Comparison of ENCODE assay signal across 24 mouse cellular contexts in genomic region chr4:101179836-101180235, GRCm38 (mm10).
DNase-seq lines count a peak whose midpoint lies in the region; ATAC-seq and TF ChIP-seq lines count a peak whose summit lies in the region.
"Had no signal": no experiment of that assay in that cellular context is flagged by ENCODE, and none has a peak within 500 bp of the region (broad histone marks: within the 10 kb centered on the region; RNA-seq: fewer than 3 reads in every experiment).

No protein-coding gene starts in this region.

- H3K4me1 ChIP-seq in heart, embryonic 16.5 days (ENCODE audit: control insufficient read depth, insufficient read depth, low read length) = peaks cover 21% of the 10 kb centered on the region
- no peaks in the 10 kb centered on the region for H3K4me1 ChIP-seq in limb, embryonic 10.5 days
- H3K4me1 ChIP-seq: embryonic facial prominence, embryonic 12.5 days; lung, embryonic 15.5 days; neural tube, embryonic 12.5 days had no signal

- DNase-seq in heart, adult 11 months = peak; percentile 89
- DNase-seq in heart, adult 9 months (ENCODE audit: low spot score in 2 of 2) = no peak
- no peak for DNase-seq in heart, adult 8-10 months (ENCODE audit: low spot score)
- DNase-seq in R1 (ENCODE audit: low read depth, low spot score) = peak; percentile 20
- no peak for DNase-seq in lung, postnatal 25 days (ENCODE audit: low spot score)
- no peak for DNase-seq in limb, embryonic 10.5 days (ENCODE audit: low spot score)
- DNase-seq: adrenal gland, postnatal 10 days; cerebellum, adult 2 months; cerebellum, postnatal 25 days; gastrocnemius, postnatal 14 days; kidney, adult 2 months; layer of hippocampus, adult 9-11 months; lung, postnatal 4 days; right cerebral cortex, postnatal 14 days had no signal

- peaks cover 15% of the 10 kb centered on the region for H3K36me3 ChIP-seq in heart, embryonic 16.5 days (ENCODE audit: control insufficient read depth, insufficient read depth)
- peaks cover 35% of the 10 kb centered on the region for H3K36me3 ChIP-seq in C2C12 (ENCODE audit: control insufficient read depth, insufficient read depth)
- peaks cover 39% of the 10 kb centered on the region for H3K36me3 ChIP-seq in limb, embryonic 10.5 days

- no peak for TF ChIP-seq CTCF in C2C12 (IDR thresholded peaks at IDR 0.05; ENCODE audit: control insufficient read depth, insufficient read depth, insufficient read length)

- H3K79me2 ChIP-seq in C2C12 (ENCODE audit: control insufficient read depth, insufficient read depth) = no peaks in the 10 kb centered on the region

- H3ac ChIP-seq in C2C12 (ENCODE audit: control insufficient read depth, insufficient read length, low read depth) = no peak overlapping the region

- no peak overlapping the region for H3K9ac ChIP-seq in heart, embryonic 16.5 days (ENCODE audit: low read length)
- H3K9ac ChIP-seq: embryonic facial prominence, embryonic 12.5 days; hindbrain, embryonic 14.5 days; liver, embryonic 15.5 days; lung, embryonic 15.5 days; neural tube, embryonic 12.5 days had no signal

- H3K79me3 ChIP-seq in C2C12 (ENCODE audit: low read depth) = no peaks in the 10 kb centered on the region

- no peak for ATAC-seq in heart, embryonic 16.5 days (replicated peaks; ENCODE audit: extremely low read depth, insufficient read depth, low FRiP score)
- ATAC-seq: forebrain, embryonic 14.5 days had no signal

- no peaks in the 10 kb centered on the region for H3K27me3 ChIP-seq in heart, embryonic 16.5 days (ENCODE audit: control insufficient read depth, insufficient read depth, low read length)
- H3K27me3 ChIP-seq in C2C12 (ENCODE audit: control insufficient read depth, insufficient read depth, insufficient read length) = no peaks in the 10 kb centered on the region
- no peaks in the 10 kb centered on the region for H3K27me3 ChIP-seq in limb, embryonic 10.5 days (ENCODE audit: low read depth, poor library complexity, severe bottlenecking)
- H3K27me3 ChIP-seq: embryonic facial prominence, embryonic 12.5 days; liver, embryonic 15.5 days; lung, embryonic 15.5 days; neural tube, embryonic 12.5 days had no signal

- H3K9me3 ChIP-seq in heart, embryonic 16.5 days (replicated peaks; ENCODE audit: control insufficient read depth, low read length) = no peaks in the 10 kb centered on the region
- no peaks in the 10 kb centered on the region for H3K9me3 ChIP-seq in limb, embryonic 10.5 days (replicated peaks)
- H3K9me3 ChIP-seq: embryonic facial prominence, embryonic 12.5 days; liver, embryonic 15.5 days; lung, embryonic 15.5 days; neural tube, embryonic 12.5 days had no signal

- H3K4me3 ChIP-seq in heart, embryonic 16.5 days (ENCODE audit: low read length) = no peak overlapping the region
- H3K4me3 ChIP-seq in C2C12 (ENCODE audit: insufficient read depth, poor library complexity, severe bottlenecking) = peak overlapping the region; percentile 11
- H3K4me3 ChIP-seq in limb, embryonic 10.5 days = no peak overlapping the region
- H3K4me3 ChIP-seq: embryonic facial prominence, embryonic 12.5 days; erythroblast, embryonic 14.5 days; liver, embryonic 15.5 days; lung, embryonic 15.5 days; neural tube, embryonic 12.5 days had no signal

- WGBS in heart, embryonic 16.5 days = 23% methylated on average over 6 of the region's 6 CpGs
- 85% methylated on average over 6 of the region's 6 CpGs for WGBS in limb, embryonic 10.5 days

- no peak overlapping the region for H3K27ac ChIP-seq in heart, embryonic 16.5 days (ENCODE audit: low read length)
- H3K27ac ChIP-seq in limb, embryonic 10.5 days = no peak overlapping the region
- H3K27ac ChIP-seq: embryonic facial prominence, embryonic 12.5 days; hindbrain, embryonic 14.5 days; kidney, postnatal 0 days; liver, embryonic 15.5 days; lung, embryonic 15.5 days; neural tube, embryonic 12.5 days had no signal

- 0 out of 2 replicates have a peak overlapping the region, but pooled peaks have one; percentile 7 for H3K4me2 ChIP-seq in heart, embryonic 16.5 days (ENCODE audit: low read depth, low read length)
- H3K4me2 ChIP-seq: embryonic facial prominence, embryonic 12.5 days; hindbrain, embryonic 14.5 days; liver, embryonic 15.5 days; lung, embryonic 15.5 days; neural tube, embryonic 12.5 days had no signal

TF ChIP-seq in C2C12, 6 proteins besides CTCF, POLR2A, EP300 and RAD21:
- TF ChIP-seq MYOD1 (IDR thresholded peaks at IDR 0.05; ENCODE audit: control insufficient read depth, insufficient read length, low read depth) (no peak), MYOG (IDR thresholded peaks at IDR 0.05; ENCODE audit: control insufficient read depth, extremely low read depth, insufficient read length) (no peak), MAX (IDR thresholded peaks at IDR 0.05) (no peak), CEBPB (IDR thresholded peaks at IDR 0.05; ENCODE audit: low read depth) (no peak), FOSL1 (IDR thresholded peaks at IDR 0.05; ENCODE audit: insufficient read depth, low read length, poor library complexity, severe bottlenecking) (no peak), USF1 (IDR thresholded peaks at IDR 0.05; ENCODE audit: low read depth) (no peak)

Comparison
In these comparisons a context has a peak if more than half of its experiments do, and no peak if none do; other contexts are left out.
1. DNase-seq: peak in heart, adult 11 months (single experiment) and R1 (single experiment); none in heart, adult 9 months (0 of 2), heart, adult 8-10 months (single experiment), lung, postnatal 25 days (single experiment) and limb, embryonic 10.5 days (single experiment).